Mouse (Mus musculus): ENCODE measurements around the gene Synj2. TPM values are rescaled to one million over a fixed set of nuclear protein-coding genes. Genes with fewer than 3 reads are reported as not detected.
"Not testable (repeated sequence)": the region's sequence is repeated elsewhere in the genome, so short reads cannot be mapped to it uniquely, and the experiment has no call there.

Gene Synj2
- total RNA-seq, 2 experiments from 2014 or later: 27.2 to 47.5 TPM

- intact Hi-C loops (cut with DNase I): loop anchor here (1.0 kb wide), 1 partner anchor 76 kb away; the partner anchor contains the start of gene Synj2
- DNase-seq: no peak
Observed at GRCm38 (mm10) chr17:6017268-6017667, 76.2 kb downstream of the Synj2 start.

- DNase-seq: no peak
- intact Hi-C loops (cut with DNase I): no loop called here
Observed at GRCm38 (mm10) chr17:6018348-6018747, 77.3 kb downstream of the Synj2 start.

- no peak for DNase-seq
- intact Hi-C loops (cut with DNase I): loop anchor here (10.0 kb wide), 1 partner anchor 225 kb away; no protein-coding TSS in a partner anchor
Observed at GRCm38 (mm10) chr17:6019776-6020175, 78.7 kb downstream of the Synj2 start.

DNA sequence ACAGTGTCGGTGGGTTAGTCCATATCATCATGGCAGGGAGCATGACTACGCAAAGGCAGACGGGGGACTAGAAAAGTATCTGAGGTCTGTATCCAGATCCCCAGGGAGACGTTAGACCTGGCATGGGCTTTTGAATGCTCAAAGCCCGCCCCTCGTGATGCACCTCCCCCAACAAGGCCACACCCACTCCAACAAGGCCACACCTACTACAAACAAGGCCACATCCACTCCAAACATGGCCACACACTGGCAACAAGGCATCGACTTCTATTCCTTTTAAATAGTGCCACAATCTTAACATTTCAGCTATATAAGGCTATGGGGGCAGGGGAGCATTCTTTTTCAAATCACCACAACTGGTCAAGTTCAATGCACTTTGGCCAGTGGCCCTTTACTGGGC, 79.6 kb downstream of the Synj2 start:
- DNase-seq: no peak
- intact Hi-C loops (cut with DNase I): loop anchor here (10.0 kb wide), 1 partner anchor 226 kb away; no protein-coding TSS in a partner anchor

GRCm38 (mm10) chr17:6021374-6021789, 80.3 kb downstream of the Synj2 start:
- not testable (repeated sequence) for DNase-seq
- intact Hi-C loops (cut with DNase I): loop anchor here (10.0 kb wide), 1 partner anchor 227 kb away; no protein-coding TSS in a partner anchor

- no peak for DNase-seq
- intact Hi-C loops (cut with DNase I): loop anchor here (10.0 kb wide), 1 partner anchor 231 kb away; no protein-coding TSS in a partner anchor
Observed at GRCm38 (mm10) chr17:6025831-6026230, 84.8 kb downstream of the Synj2 start.

- intact Hi-C loops (cut with DNase I): no loop called here
- no peak for DNase-seq
Observed at GRCm38 (mm10) chr17:6035661-6036060, 94.6 kb downstream of the Synj2 start.

DNA sequence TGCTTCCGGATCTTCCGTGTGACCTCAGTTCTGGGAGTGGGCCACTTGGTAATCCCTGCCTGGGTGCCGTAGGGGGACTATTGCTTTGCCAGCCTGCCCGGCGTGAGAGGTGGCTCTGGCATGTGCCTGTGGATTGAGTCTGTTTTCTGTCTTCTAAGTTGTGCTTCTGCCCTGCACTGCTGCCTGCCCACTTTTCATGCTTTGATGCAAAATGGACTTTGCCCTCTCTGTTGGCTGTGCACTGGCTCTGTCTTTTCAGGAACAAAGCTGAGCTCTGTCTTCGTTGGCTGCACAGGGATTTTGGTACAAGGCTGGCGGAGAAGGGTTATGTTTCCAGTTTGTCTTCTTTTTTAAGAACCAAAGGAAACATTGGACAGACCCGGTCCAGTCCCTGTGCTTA, 95.4 kb downstream of the Synj2 start:
- intact Hi-C loops (cut with DNase I): no loop called here
- DNase-seq: no peak

DNA sequence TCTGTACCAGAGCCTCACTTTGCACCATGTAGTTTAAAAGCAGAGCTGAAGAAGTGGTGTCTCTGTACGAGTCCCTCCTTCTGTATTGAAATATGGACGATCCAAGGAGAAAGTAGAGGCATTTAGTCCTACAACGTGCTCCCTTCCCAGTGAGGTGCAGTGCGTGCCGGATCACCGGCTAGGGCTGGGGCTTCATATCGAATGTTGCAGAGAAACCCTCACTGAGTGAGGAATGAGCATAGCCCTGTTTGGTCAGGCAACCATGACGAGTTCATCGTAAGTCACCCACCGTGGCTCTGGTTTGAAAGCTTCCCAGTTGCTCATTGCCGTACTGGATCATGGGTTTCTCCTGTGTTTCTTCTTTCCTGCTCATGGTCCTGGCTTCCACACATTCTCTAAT, 95.8 kb downstream of the Synj2 start:
- intact Hi-C loops (cut with DNase I): no loop called here
- DNase-seq: no peak

DNA sequence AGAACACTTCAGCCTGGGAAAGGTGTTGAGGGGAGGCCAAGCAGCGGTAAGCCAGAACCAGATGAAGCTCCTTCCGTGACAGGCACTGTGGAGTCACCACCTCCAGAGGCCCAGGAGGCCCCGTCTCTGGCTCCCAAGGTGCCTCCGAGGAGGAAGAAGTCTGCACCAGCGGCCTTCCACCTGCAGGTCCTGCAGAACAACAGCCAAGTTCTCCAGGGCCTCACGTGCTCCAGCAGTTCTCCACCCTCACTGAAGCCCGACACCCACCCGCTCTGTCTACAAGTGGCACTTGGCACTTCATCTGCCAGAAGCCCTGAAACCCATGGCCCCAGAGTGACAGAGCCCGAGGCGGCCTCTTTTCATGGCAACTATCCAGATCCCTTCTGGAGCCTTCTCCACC, 96.4 kb downstream of the Synj2 start:
- no peak for DNase-seq
- intact Hi-C loops (cut with DNase I): no loop called here

GRCm38 (mm10) chr17:6052801-6053200, 111.7 kb downstream of the Synj2 start:
- DNase-seq: no peak
- intact Hi-C loops (cut with DNase I): no loop called here

- intact Hi-C loops (cut with DNase I): no loop called here
- DNase-seq: no peak
Observed at GRCm38 (mm10) chr17:6054934-6055355, 113.9 kb downstream of the Synj2 start.

- DNase-seq: no peak
- intact Hi-C loops (cut with DNase I): no loop called here
Observed at GRCm38 (mm10) chr17:6062793-6063192, 121.7 kb downstream of the Synj2 start.

DNA sequence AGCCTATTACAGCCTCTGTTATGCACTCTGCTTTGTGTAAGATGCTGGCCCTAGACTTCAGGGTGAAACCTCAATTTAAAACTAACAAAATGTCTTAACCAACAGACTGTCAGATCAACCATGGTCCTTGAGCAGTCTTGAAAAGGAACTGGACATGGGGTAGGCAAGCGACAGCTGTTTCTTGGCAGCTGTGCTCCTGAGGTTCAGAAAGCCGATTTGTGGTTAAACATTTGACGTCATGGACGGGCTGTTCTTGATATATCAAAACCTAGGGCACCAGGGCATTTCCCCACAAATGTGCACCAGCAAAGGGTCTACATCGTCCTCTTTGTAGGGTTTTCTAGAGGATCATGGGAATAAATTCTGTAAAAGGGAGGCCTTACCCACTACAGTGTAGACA, 122.5 kb downstream of the Synj2 start:
- DNase-seq: no peak
- intact Hi-C loops (cut with DNase I): no loop called here

GRCm38 (mm10) chr17:6066021-6066420, 124.9 kb downstream of the Synj2 start:
- intact Hi-C loops (cut with DNase I): no loop called here
- DNase-seq: no peak

DNA sequence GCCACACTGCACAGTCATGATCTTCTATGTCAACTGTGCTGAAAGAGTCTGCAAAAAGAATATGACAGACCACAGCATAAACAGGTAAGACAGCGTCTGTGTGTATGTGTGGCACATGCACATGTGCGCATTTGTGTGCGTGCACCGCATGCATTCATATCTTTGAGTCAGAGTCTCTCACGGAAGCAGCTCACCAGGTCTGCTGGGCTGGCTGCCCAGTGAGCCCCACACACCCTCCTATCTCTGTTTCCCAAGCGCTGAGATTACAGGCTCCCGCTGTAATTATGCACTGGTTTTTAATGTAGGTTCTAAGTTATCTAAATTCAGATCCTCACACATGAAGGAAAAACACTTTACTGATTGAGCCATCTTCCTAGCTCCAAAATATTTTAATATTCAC, 126.5 kb downstream of the Synj2 start:
- DNase-seq: no peak
- intact Hi-C loops (cut with DNase I): no loop called here

DNA sequence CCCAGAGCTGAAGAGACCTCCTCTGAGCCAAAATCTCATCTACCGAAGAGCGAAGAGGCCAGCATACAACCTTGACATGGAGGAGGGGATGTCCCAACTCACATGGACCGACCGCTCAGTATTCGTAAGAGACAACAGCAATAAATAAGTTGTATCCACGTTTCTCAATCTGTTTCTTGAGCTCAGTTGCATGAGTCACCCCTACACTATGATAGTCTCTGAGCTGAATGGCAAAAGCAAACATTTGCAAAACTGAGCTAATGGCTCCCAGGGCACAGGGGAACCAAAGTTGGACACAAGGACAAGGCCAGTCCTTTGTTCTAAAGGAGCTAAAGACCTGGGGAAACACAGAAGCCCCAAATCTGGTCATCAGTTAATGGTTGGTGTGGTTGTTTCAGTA, 128.8 kb downstream of the Synj2 start:
- intact Hi-C loops (cut with DNase I): no loop called here
- no peak for DNase-seq

DNA sequence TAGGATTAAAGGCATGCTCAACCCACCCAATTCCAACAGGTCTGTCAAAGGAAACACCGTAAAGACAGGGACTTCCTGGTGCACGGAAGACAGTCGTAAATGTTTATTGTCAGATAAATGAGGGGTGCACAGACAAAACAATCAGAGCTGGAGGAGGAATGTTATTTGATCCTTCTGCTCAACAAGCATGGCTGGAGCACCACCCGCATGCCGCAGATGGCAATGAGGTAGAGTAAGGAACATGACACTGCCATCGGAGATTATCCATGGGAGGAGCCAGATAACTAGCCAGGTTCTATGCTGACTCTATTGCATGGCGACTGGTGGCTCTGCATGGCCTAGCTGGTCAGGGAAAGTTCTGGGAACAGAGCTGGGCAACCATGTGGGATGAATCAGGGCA, 132.3 kb downstream of the Synj2 start:
- intact Hi-C loops (cut with DNase I): no loop called here
- no peak for DNase-seq

GRCm38 (mm10) chr17:6079287-6080122, 138.4 kb downstream of the Synj2 start, which contains the start of the genes Serac1 and Gtf2h5:
Serac1 (minus strand) TSS chr17:6079741.
Gtf2h5 (plus strand) TSS chr17:6079786.
- peak; percentile 97 for DNase-seq
- intact Hi-C loops (cut with DNase I): no loop called here

GRCm38 (mm10) chr17:6083323-6083890, 142.3 kb downstream of the Synj2 start:
- intact Hi-C loops (cut with DNase I): no loop called here
- no peak for DNase-seq

- intact Hi-C loops (cut with DNase I): no loop called here
- DNase-seq: no peak
Observed at GRCm38 (mm10) chr17:6091604-6092003, 150.5 kb downstream of the Synj2 start.
